Mouse (Mus musculus) stomach, postnatal 0 days (tissue): ENCODE results near the gene Tmem218.

ENCODE experiments used
- CTCF ChIP-seq: IDR thresholded peaks from 2 replicates; pipeline ENCODE4 v1.5.1; 2016; ENCODE audit warnings: antibody characterized with exemption, low read depth, mild to moderate bottlenecking, moderate library complexity
- EP300 ChIP-seq: optimal IDR thresholded peaks from 2 replicates; pipeline ENCODE3; 2016; ENCODE audit warnings: antibody characterized with exemption

DNA sequence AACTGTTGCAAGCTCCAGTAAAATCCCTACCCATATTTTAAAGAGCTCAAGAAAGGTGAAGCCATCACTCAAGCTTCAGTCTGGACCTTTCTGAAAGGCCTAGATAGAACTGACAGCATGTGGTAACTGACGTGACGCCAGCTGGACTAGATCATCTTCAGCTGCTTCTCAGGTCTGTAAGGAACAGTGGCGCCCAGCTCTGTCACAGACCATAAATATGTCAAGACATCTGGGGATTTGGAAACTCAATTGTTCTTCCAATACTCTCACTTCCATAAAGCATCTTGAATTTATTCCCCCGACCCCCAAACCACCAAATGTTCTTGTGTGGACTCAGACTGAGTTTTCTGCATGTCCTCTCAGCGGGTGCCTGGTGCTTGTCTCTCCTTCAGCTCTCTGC is 7.6 kb upstream of the Tmem218 start:
- TF ChIP-seq EP300 = no peak
- no peak for TF ChIP-seq CTCF
